Mouse (Mus musculus) brain, adult 2 months (tissue): ENCODE data around the gene Gorab.

Experiments
- DNase-seq: peaks from one replicate; pipeline ENCODE4 v3.0.0; 2011; ENCODE audit warnings: low read depth, low spot score

The Gorab gene

DNA sequence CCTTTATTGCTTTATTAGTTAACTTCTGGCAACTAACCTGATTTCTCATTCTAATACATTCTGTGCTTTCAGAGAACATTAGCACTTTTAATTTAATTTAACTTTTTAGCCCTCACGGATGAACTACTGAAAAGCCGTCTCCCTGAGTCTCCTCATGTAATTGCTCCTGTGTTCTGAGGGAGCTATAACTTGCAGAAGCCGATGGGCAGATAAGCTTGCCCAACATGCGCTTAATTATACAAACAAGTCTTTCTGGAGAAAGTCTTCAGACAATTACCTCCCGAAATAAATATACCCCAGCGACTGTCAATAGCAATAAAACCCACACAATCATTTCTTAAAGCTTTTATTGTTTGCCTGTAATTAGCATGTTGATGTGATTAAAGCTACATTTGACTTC is 45.7 kb downstream of the Gorab start:
- DNase-seq: no peak

DNA sequence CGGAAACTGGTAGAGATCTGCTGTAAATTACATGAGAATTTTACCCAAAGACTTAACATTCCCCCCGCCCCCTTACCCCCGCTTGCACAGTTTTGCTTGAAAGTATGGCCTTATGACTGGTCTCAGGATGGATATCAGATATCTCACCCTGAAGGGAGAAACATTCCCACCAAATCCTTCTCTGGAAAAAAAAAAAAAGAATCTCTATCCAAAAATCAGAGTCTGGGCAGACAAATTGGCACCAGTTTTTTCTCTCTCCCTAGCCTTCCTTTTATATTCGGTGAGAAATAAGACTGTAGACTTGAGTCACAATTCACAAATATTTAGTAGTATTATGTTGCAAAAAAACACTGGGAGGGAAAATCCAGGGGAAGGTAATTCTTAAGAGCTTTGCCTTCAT is 47.3 kb downstream of the Gorab start:
- DNase-seq: no peak

DNA sequence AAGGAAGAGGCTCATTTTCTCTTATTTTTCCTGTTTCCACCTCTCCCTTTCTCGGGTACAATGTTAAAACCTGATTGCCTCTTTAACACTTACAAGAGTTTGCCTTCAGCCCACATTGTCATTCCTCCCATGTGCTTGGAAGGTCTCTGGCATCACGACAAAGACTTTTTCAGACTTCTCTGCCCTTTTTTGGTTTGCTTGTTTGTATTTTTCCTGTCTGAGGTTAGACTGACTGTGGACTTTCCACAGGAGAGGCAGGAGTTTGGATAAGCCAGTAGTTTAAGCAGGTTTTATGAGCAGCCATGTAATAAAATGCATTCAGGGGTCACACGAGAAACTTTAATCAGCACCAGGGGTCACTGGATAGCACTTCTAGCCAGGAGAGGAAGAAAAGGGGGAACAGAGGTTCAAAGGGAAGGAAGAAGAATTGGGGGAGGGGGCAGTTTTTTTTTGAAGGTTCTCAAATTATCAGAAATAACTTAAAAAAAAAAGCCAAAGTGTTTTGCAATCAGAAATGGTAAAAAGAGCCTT is 47.8 kb downstream of the Gorab start:
- DNase-seq: no peak

DNA sequence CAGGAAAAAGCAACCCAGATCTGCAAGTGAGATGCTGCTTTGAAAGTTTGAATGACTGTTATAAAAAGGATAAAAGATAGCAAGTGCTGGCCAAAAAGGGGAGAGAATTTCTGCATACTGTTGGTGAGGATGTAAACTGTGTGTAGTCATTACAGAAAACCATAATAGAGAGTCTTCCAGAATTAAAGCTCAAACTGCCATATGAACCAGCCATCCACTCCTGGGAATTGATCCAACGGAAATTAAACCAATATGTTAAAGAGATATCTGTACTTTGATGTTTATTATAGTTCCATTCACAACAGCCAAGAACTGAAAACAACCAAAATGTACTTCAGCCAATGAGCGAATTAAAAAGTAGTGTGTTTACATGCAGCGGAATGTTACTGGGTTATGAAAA is 52.5 kb downstream of the Gorab start:
- peak; percentile 6 for DNase-seq

DNA sequence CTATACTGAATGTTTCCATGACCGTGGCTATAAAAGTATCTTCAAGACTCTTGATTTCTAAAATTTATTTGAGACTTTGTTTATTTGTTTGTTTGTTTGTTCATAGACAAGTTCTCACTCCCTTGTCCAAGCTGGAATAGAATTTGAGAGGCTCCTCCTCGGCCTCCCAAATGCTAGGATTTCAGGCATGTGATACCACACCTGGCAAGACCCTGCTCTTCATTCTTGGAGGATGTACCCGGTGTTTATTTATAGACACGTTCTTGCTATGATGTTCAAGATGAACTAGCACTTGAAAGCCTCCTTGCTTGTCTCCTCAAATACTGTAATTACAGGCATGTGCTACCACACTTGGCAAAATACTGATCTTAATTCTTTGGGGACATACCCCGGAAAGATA is 57.9 kb downstream of the Gorab start:
- no peak for DNase-seq

DNA sequence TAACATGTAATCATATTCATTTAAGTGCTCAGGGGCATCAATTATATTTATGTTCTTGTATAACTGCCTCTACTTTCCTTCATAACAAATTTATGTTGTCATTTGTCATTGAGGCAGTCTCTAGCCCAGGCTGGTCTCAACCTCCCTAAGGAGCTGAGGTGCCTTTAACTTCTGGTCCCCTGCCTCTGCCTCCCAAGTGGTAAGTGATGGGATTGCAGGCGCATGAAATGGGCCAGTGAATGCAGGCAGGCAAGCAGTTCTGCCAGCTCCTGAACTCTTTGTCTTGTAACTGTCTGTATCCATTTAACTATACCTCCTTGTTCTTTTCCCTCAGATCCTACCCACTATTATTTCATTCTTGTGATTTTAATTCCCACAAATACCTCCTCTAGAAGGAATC is 58.5 kb downstream of the Gorab start:
- DNase-seq: peak; percentile 7

DNA sequence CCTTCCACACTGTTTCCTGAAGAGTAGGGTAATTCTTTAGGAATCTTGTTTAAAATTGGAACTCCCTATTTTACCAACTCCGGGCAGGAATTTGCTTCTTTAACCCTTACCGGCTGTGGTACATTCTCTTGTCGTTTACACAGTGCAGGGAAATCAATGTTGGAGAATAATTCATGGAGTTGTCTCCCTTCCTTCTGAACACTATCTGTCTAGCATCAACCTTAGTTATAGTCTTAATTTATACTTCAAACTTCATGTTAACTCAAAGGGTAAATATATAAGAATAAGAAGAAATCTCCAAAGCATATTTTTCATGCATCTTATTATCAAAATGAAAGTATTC is 64.3 kb downstream of the Gorab start:
- DNase-seq: no peak

DNA sequence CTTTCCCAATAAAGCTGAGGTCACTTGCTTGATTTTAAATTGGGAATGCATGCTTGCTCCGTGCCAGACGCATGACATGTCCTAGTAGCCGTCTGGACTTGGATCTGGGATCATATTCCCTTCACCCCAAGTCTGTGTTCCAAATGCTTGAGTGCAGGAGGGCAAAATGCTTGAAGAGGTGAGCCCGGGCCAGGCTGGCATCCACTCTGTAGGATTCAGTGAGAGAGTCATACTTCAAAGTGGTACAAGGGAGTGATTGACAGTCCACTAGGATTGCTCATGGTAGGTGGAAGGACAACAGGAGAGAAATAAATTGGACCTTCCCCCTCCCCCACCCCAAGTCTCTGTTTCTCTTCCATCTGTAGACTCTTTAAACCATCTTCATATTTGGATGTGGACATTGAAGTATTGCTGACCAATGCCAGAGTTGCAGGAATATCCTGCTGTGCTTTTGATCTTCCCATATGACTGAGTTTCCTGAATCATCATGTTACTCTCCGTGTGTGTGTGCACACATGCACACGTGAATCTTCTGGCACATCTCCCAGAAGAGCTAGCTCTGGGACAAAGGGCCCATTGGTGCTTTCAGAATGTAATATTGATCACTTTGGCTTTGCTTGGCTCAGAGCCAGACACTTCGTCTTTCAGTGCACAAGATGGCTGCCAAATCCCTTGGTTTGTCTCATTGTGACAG is 64.8 kb downstream of the Gorab start:
- peak; percentile 5 for DNase-seq

DNA sequence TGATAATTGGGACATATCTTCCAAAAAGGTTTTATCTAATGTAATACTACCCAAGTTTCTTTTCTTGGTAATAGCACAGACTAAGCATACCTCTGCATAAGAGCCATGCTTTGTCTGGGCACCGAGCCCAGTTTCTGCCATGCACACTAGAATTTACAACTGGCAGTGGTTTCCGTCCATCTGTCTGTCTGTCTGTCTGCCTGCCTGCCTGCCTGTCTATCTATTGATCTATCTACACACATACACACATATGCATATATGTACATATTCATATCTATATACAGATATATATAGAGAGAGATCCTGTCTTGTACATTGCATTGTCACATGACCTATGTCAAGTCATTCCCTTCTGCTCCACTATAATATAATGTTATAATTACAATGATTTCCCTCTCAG is 65.6 kb downstream of the Gorab start:
- peak; percentile 35 for DNase-seq
